ENCODE assay signal across 8 mouse cellular contexts in the genomic region with DNA sequence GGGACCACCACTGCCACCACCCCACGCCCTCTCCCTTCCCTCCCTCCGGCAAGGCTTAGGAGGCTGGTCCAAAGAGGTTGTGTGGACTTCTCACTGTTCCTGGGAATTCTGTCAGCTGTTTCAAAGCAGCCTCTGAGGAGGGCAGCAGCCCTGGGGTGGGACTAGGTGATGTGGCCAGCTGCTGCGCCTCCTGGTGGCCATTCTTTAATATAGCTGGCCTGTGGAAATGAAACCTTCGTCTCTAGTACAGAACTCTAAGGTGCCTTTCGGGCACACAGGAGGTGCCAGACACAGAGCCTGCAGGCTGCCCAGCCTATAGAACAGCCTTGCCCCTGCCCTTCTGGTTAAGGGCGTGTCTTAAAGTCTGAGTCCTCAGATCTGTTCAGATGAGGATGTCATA. TPM values are rescaled to one million over a fixed set of nuclear protein-coding genes. Genes with fewer than 3 reads are reported as not detected.
DNase-seq lines count a peak whose midpoint lies in the region; ATAC-seq lines count a peak whose summit lies in the region.

No protein-coding gene starts in this region.

- WGBS in embryonic facial prominence, embryonic 11.5 days: 21% methylated on average over 6 of the region's 6 CpGs
- WGBS in heart, embryonic 14.5 days: 18% methylated on average over 6 of the region's 6 CpGs
- WGBS in stomach, embryonic 15.5 days: 24% methylated on average over 6 of the region's 6 CpGs

- H3K4me3 ChIP-seq in embryonic facial prominence, embryonic 11.5 days (ENCODE audit: low read depth, low read length): no peak overlapping the region
- H3K4me3 ChIP-seq in heart, embryonic 14.5 days (ENCODE audit: control insufficient read depth in 1 of 2, insufficient read depth in 1 of 2, low read depth in 1 of 2, low read length in 2 of 2): no peak overlapping the region
- H3K4me3 ChIP-seq in stomach, embryonic 15.5 days (replicated peaks): no peak overlapping the region

- no peaks in the 10 kb centered on the region for H3K4me1 ChIP-seq in embryonic facial prominence, embryonic 11.5 days (ENCODE audit: control insufficient read depth, insufficient read depth, low read length)
- H3K4me1 ChIP-seq in heart, embryonic 14.5 days (ENCODE audit: control insufficient read depth in 2 of 2, insufficient read depth in 2 of 2, low read length in 2 of 2): peaks cover 0 to 2% of the 10 kb centered on the region in 2 experiments; a peak in 1 of 4 replicates
- H3K4me1 ChIP-seq in stomach, embryonic 15.5 days: peaks cover 5% of the 10 kb centered on the region; the same call in 1 of the 2 replicates

- H3K9me3 ChIP-seq in embryonic facial prominence, embryonic 11.5 days (replicated peaks; ENCODE audit: control insufficient read depth, low read length): no peaks in the 10 kb centered on the region
- H3K9me3 ChIP-seq in heart, embryonic 14.5 days (ENCODE audit: control insufficient read depth, low read length): no peaks in the 10 kb centered on the region
- no peaks in the 10 kb centered on the region for H3K9me3 ChIP-seq in stomach, embryonic 15.5 days

- peak; percentile 81 for ATAC-seq in embryonic facial prominence, embryonic 11.5 days (replicated peaks; ENCODE audit: insufficient number of reproducible peaks, low FRiP score, low TSS enrichment, low read depth)
- peak; percentile 62 for ATAC-seq in heart, embryonic 14.5 days (ENCODE audit: insufficient number of reproducible peaks, insufficient read depth, low FRiP score, low read depth)
- ATAC-seq in stomach, embryonic 15.5 days (ENCODE audit: insufficient read depth, low FRiP score, low read depth): peak; percentile 74; the same call in 1 of the 2 replicates

- no peaks in the 10 kb centered on the region; the same call in 1 of the 2 replicates for H3K36me3 ChIP-seq in embryonic facial prominence, embryonic 11.5 days (replicated peaks; ENCODE audit: control insufficient read depth, insufficient read depth, low read depth, low read length)
- H3K36me3 ChIP-seq in heart, embryonic 14.5 days (ENCODE audit: control insufficient read depth, insufficient read depth, low read length): peaks cover 19% of the 10 kb centered on the region
- peaks cover 4% of the 10 kb centered on the region; the same call in 1 of the 2 replicates for H3K36me3 ChIP-seq in stomach, embryonic 15.5 days

- no peaks in the 10 kb centered on the region for H3K27me3 ChIP-seq in embryonic facial prominence, embryonic 11.5 days (ENCODE audit: control insufficient read depth, insufficient read depth, low read length)
- no peaks in the 10 kb centered on the region for H3K27me3 ChIP-seq in heart, embryonic 14.5 days (ENCODE audit: control insufficient read depth, insufficient read depth, low read length)
- no peaks in the 10 kb centered on the region for H3K27me3 ChIP-seq in stomach, embryonic 15.5 days (replicated peaks)

- H3K9ac ChIP-seq in embryonic facial prominence, embryonic 11.5 days (replicated peaks; ENCODE audit: low read length): no peak overlapping the region
- H3K9ac ChIP-seq in heart, embryonic 14.5 days (ENCODE audit: low read length): no peak overlapping the region
- H3K9ac ChIP-seq in stomach, embryonic 15.5 days: no peak overlapping the region

- no peak overlapping the region for H3K27ac ChIP-seq in embryonic facial prominence, embryonic 11.5 days (replicated peaks; ENCODE audit: low read depth, low read length)
- no peak overlapping the region for H3K27ac ChIP-seq in heart, embryonic 14.5 days (replicated peaks in 1 of 2; ENCODE audit: control insufficient read depth in 1 of 2, insufficient read depth in 1 of 2, low read depth in 2 of 2, low read length in 2 of 2)
- no peak overlapping the region for H3K27ac ChIP-seq in stomach, embryonic 15.5 days

- H3K4me2 ChIP-seq in embryonic facial prominence, embryonic 11.5 days (ENCODE audit: low read depth, low read length): no peak overlapping the region
- H3K4me2 ChIP-seq in heart, embryonic 14.5 days (ENCODE audit: low read length): no peak overlapping the region
- H3K4me2 ChIP-seq in stomach, embryonic 15.5 days: no peak overlapping the region

- peak; percentile 60 to 66 for DNase-seq in layer of hippocampus, postnatal 10 days (ENCODE audit: low spot score in 2 of 2)
- no peak for DNase-seq in layer of hippocampus, adult 9-10 months (ENCODE audit: low spot score)
- peak; percentile 25 for DNase-seq in adrenal gland, adult 2 months
- DNase-seq in embryonic facial prominence, embryonic 11.5 days (ENCODE audit: low spot score): peak; percentile 76
- DNase-seq in kidney, postnatal 36 days: peak; percentile 29 to 71
- DNase-seq in mesoderm, embryonic 11.5 days (ENCODE audit: low read depth, low spot score): peak; percentile 74

RNA-seq across cellular contexts. Expression of a gene that starts 25.7 kb away (rescaled TPM):
- total RNA-seq in layer of hippocampus, postnatal 10 days (2021): 10 to 100 TPM; 30.4 to 33.4 TPM
- 1 to 10 TPM; 5.0 to 5.4 TPM for total RNA-seq in adrenal gland, adult 2 months (2021)
- 10.1 TPM in 2 replicates for polyA plus RNA-seq in adrenal gland, adult 2 months (2012; rRNA removed)
- 11.6 and 12.3 TPM in 2 replicates for polyA plus RNA-seq in embryonic facial prominence, embryonic 11.5 days (2014; fragmentation: Nextera tagmentation; extraction: Ambion mirVana)
- 4.4 and 4.9 TPM in 2 replicates for polyA plus RNA-seq in heart, embryonic 14.5 days (2014; fragmentation: Nextera tagmentation; extraction: Ambion mirVana)
- 10.2 and 12.2 TPM in 2 replicates for polyA plus RNA-seq in stomach, embryonic 15.5 days (2015; fragmentation: Nextera tagmentation; extraction: Ambion mirVana)

RNA-seq across cellular contexts. Expression of a gene that starts 30.6 kb away (rescaled TPM):
- 10 to 100 TPM; 80.7 to 87.9 TPM for total RNA-seq in layer of hippocampus, postnatal 10 days (2021)
- total RNA-seq in adrenal gland, adult 2 months (2021): 10 to 100 TPM; 45.8 to 47.7 TPM
- polyA plus RNA-seq in adrenal gland, adult 2 months (2012; rRNA removed): 18.6 and 20.3 TPM in 2 replicates
- polyA plus RNA-seq in embryonic facial prominence, embryonic 11.5 days (2014; fragmentation: Nextera tagmentation; extraction: Ambion mirVana): 96.0 and 109 TPM in 2 replicates
- polyA plus RNA-seq in heart, embryonic 14.5 days (2014; fragmentation: Nextera tagmentation; extraction: Ambion mirVana): 227 and 237 TPM in 2 replicates
- polyA plus RNA-seq in stomach, embryonic 15.5 days (2015; fragmentation: Nextera tagmentation; extraction: Ambion mirVana): 123 and 127 TPM in 2 replicates

RNA-seq across cellular contexts. Expression of a gene that starts 37.0 kb away (rescaled TPM):
- 10 to 100 TPM in 1 of 2 experiments, 1 to 10 TPM in 1; 10.0 to 10.3 TPM for total RNA-seq in layer of hippocampus, postnatal 10 days (2021)
- total RNA-seq in adrenal gland, adult 2 months (2021): 1 to 10 TPM in 1 of 2 experiments, under 1 TPM in 1; 0.81 to 1.3 TPM
- polyA plus RNA-seq in adrenal gland, adult 2 months (2012; rRNA removed): 0.51 and 0.61 TPM in 2 replicates
- 0.08 and 0.57 TPM in 2 replicates for polyA plus RNA-seq in embryonic facial prominence, embryonic 11.5 days (2014; fragmentation: Nextera tagmentation; extraction: Ambion mirVana)
- 0.11 and 0.16 TPM in 2 replicates for polyA plus RNA-seq in heart, embryonic 14.5 days (2014; fragmentation: Nextera tagmentation; extraction: Ambion mirVana)
- polyA plus RNA-seq in stomach, embryonic 15.5 days (2015; fragmentation: Nextera tagmentation; extraction: Ambion mirVana): 1.6 and 2.6 TPM in 2 replicates

RNA-seq across cellular contexts. Expression of a gene that starts 37.7 kb away (rescaled TPM):
- total RNA-seq in layer of hippocampus, postnatal 10 days (2021): 1 to 10 TPM in 1 of 2 experiments, not detected in 1; 1.1 TPM
- total RNA-seq in adrenal gland, adult 2 months (2021): not detected
- 0.10 and 0.11 TPM in 2 replicates for polyA plus RNA-seq in adrenal gland, adult 2 months (2012; rRNA removed)
- not detected in 2 replicates for polyA plus RNA-seq in embryonic facial prominence, embryonic 11.5 days (2014; fragmentation: Nextera tagmentation; extraction: Ambion mirVana)
- polyA plus RNA-seq in heart, embryonic 14.5 days (2014; fragmentation: Nextera tagmentation; extraction: Ambion mirVana): not detected in 2 replicates
- 0.17 and 0.23 TPM in 2 replicates for polyA plus RNA-seq in stomach, embryonic 15.5 days (2015; fragmentation: Nextera tagmentation; extraction: Ambion mirVana)

RNA-seq across cellular contexts. Expression of a gene that starts 39.4 kb away (rescaled TPM):
- 100 to 1,000 TPM; 110 to 133 TPM for total RNA-seq in layer of hippocampus, postnatal 10 days (2021)
- total RNA-seq in adrenal gland, adult 2 months (2021): 10 to 100 TPM; 54.2 to 83.7 TPM
- polyA plus RNA-seq in adrenal gland, adult 2 months (2012; rRNA removed): 24.9 and 25.0 TPM in 2 replicates
- 59.7 and 61.2 TPM in 2 replicates for polyA plus RNA-seq in embryonic facial prominence, embryonic 11.5 days (2014; fragmentation: Nextera tagmentation; extraction: Ambion mirVana)
- polyA plus RNA-seq in heart, embryonic 14.5 days (2014; fragmentation: Nextera tagmentation; extraction: Ambion mirVana): 48.7 and 50.4 TPM in 2 replicates
- 60.2 and 62.0 TPM in 2 replicates for polyA plus RNA-seq in stomach, embryonic 15.5 days (2015; fragmentation: Nextera tagmentation; extraction: Ambion mirVana)
